Mouse (Mus musculus) heart, embryonic 10.5 days (tissue): ENCODE results near the gene Ston2. TPM values are rescaled to one million over a fixed set of nuclear protein-coding genes. Genes with fewer than 3 reads are reported as not detected.

Experiments
- DNase-seq: peaks from one replicate; pipeline ENCODE4 v3.0.0-alpha.2; 2017; ENCODE audit warnings: low spot score
- H3K27ac ChIP-seq: fragments of 300-500 bp; sonication (generic); 2 replicates; pipeline ENCODE4 v1.5.1; 2016; ENCODE audit warnings: mild to moderate bottlenecking
- H3K27me3 ChIP-seq: fragments of 300-500 bp; sonication (generic); 2 replicates; pipeline ENCODE4 v1.6.1; 2016; ENCODE audit warnings: mild to moderate bottlenecking; ENCODE audit not compliant: poor library complexity, insufficient read depth, severe bottlenecking
- H3K36me3 ChIP-seq: fragments of 300-500 bp; sonication (generic); 2 replicates; pipeline ENCODE4 v1.6.1; 2016; ENCODE audit warnings: mild to moderate bottlenecking, moderate library complexity
- H3K4me1 ChIP-seq: fragments of 300-500 bp; sonication (generic); 2 replicates; pipeline ENCODE4 v1.6.1; 2016; ENCODE audit warnings: mild to moderate bottlenecking
- H3K4me3 ChIP-seq: fragments of 300-500 bp; sonication (generic); 2 replicates; pipeline ENCODE4 v1.5.1; 2016; ENCODE audit warnings: mild to moderate bottlenecking, moderate library complexity
- H3K9me3 ChIP-seq: fragments of 300-500 bp; sonication (generic); 2 replicates; pipeline ENCODE4 v1.6.1; 2016; ENCODE audit warnings: mild to moderate bottlenecking, moderate library complexity
- WGBS: fragments of 180-500 bp; shearing (Covaris S2); methylation state at CpG from one replicate; pipeline ENCODE4 v1.1.7; 2016; 5-methylcytosine and 5-hydroxymethylcytosine counted together
- polyA plus RNA-seq: library from polyadenylated mRNA; unstranded; fragments of >200 nt; fragmentation: Nextera tagmentation; extraction: Ambion mirVana; gene quantifications from 2 replicates; pipeline ENCODE4 v1.2.1, GENCODE M21; 2016

Gene Ston2
- polyA plus RNA-seq, 1 experiment from 2014 or later: 8.6 TPM

- H3K9me3 ChIP-seq: no peaks in the 10 kb centered on the region
- H3K36me3 ChIP-seq: no peaks in the 10 kb centered on the region
- no peaks in the 10 kb centered on the region for H3K4me1 ChIP-seq
- no peaks in the 10 kb centered on the region for H3K27me3 ChIP-seq
- H3K27ac ChIP-seq: no peak overlapping the region
- DNase-seq: no peak
- no peak overlapping the region for H3K4me3 ChIP-seq
- 86% methylated on average over 12 of the region's 12 CpGs for WGBS
These were observed 127.4 kb downstream of the Ston2 start for GRCm38 (mm10) chr12:91660640-91661417.

- no peaks in the 10 kb centered on the region for H3K9me3 ChIP-seq
- no peaks in the 10 kb centered on the region for H3K4me1 ChIP-seq
- H3K36me3 ChIP-seq: no peaks in the 10 kb centered on the region
- H3K4me3 ChIP-seq: no peak overlapping the region
- 83% methylated on average over 3 of the region's 3 CpGs for WGBS
- no peak overlapping the region for H3K27ac ChIP-seq
- no peaks in the 10 kb centered on the region for H3K27me3 ChIP-seq
- DNase-seq: no peak
These were observed 133.6 kb downstream of the Ston2 start for GRCm38 (mm10) chr12:91654399-91655122.

GRCm38 (mm10) chr12:91648426-91648825 lies 139.8 kb downstream of the Ston2 start:
- peaks cover 14% of the 10 kb centered on the region for H3K4me1 ChIP-seq

DNA sequence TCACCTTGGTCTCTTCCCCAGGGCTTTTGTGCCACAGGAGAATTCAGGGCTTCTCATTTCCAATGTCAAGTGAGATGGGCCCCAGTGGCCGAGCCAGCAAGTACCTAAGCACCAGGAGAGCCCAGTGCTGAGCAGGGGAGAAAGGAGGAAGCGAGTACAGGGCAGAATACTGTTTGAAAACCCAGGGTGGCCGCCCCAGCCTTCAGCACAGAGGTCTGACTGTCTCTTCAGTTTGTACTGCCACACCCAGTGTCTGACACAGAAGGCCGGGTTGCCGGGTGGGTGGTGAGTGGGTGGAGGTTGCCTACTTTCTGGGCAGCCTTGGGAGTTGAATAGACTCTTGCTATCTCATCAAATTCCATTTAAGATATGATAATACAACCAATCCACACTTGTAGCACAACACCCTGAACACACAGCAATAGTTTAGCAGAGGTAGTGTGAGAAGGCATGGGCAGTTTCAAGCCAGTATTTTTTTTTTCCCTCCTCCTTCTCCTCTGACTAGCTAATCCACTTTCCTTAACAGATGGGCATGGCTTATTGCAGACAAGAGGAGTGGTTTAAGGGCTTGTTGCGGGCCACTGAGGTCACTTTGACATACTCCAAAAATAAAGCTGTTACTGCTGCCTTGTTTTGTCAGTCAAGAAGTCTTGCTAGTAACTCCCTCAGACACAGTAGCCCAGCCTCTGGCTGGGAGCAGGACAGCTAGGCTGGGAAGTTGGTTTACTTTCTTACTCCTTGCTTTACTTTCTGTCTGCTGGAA lies 142.6 kb downstream of the Ston2 start:
- Histone ChIP-seq H3K27me3 (no peaks in the 10 kb centered on the region), H3K4me3 (no peak overlapping the region), H3K9me3 (no peaks in the 10 kb centered on the region), H3K27ac (peak overlapping the region; percentile 47; the same call in 1 of the 2 replicates), H3K36me3 (peaks cover 15% of the 10 kb centered on the region; the same call in 1 of the 2 replicates), H3K4me1 (peaks cover 27% of the 10 kb centered on the region)
- no peak for DNase-seq
- 52% methylated on average over 6 of the region's 6 CpGs for WGBS

More at GRCm38 (mm10) chr12:91648426-91648825, 139.8 kb downstream of the Ston2 start:
- Histone ChIP-seq H3K27me3 (no peaks in the 10 kb centered on the region), H3K27ac (no peak overlapping the region), H3K9me3 (no peaks in the 10 kb centered on the region), H3K4me3 (no peak overlapping the region), H3K36me3 (peaks cover 15% of the 10 kb centered on the region; the same call in 1 of the 2 replicates)
- WGBS: 91% methylated on average over 17 of the region's 17 CpGs
- no peak for DNase-seq

DNA sequence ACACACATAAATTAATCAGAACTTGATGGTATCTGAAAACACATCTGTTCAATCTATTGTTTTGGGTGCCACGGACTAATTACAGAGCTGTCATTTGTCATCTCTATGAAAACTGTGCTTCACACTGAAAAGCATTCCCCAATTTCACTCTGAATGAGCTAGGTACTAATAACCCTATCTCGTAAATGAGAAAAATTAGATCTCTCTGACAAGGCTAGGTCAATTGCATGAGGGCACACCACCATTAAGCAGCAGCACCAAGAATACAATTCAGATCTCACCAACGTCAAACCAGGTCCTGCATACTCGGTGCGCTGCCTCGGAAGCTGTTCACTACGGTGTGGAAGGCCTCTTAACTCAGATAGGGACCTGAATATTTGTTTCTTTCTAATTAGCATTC lies 145.0 kb downstream of the Ston2 start:
- 93% methylated on average over 7 of the region's 7 CpGs for WGBS
- peaks cover 27% of the 10 kb centered on the region for H3K4me1 ChIP-seq
- H3K27ac ChIP-seq: no peak overlapping the region
- H3K9me3 ChIP-seq: no peaks in the 10 kb centered on the region
- no peaks in the 10 kb centered on the region for H3K27me3 ChIP-seq
- no peak overlapping the region for H3K4me3 ChIP-seq
- peaks cover 11% of the 10 kb centered on the region; the same call in 1 of the 2 replicates for H3K36me3 ChIP-seq
- no peak for DNase-seq

DNA sequence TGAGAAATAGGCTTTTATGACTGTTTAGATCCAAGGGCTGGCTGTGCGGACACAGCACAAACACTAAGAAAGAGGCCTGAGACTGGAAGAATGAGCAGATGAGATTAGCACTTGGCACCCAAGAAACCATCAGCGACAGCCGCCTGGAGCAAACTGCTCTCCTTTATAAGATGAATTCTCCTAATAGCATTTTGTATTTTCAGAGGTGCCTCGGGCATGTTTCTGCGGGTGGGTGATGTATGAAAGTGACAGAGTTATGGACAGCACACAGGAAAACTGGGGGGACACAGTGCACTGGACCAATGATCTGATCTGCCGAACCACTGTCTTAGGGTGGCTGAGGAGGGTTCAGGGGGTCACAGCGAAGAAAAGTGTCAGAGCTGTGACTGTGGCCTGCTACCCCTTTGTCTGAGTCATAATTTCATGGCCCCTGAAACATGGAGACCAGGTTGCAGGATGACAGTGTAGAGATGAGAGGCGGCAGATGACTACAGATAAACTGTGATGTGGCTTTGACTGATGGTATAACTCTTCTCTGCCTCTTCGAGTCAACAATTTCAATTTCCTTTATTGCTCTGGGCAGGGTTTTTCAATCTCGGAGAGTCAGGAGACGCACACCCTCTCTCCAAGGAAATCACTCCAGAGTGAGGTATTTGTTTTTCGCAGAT lies 145.6 kb downstream of the Ston2 start:
- Histone ChIP-seq H3K4me3 (no peak overlapping the region), H3K27me3 (no peaks in the 10 kb centered on the region), H3K36me3 (peaks cover 4% of the 10 kb centered on the region; the same call in 1 of the 2 replicates), H3K9me3 (no peaks in the 10 kb centered on the region), H3K4me1 (peaks cover 27% of the 10 kb centered on the region), H3K27ac (no peak overlapping the region; the same call in 1 of the 2 replicates)
- 90% methylated on average over 12 of the region's 12 CpGs for WGBS
- DNase-seq: no peak

DNA sequence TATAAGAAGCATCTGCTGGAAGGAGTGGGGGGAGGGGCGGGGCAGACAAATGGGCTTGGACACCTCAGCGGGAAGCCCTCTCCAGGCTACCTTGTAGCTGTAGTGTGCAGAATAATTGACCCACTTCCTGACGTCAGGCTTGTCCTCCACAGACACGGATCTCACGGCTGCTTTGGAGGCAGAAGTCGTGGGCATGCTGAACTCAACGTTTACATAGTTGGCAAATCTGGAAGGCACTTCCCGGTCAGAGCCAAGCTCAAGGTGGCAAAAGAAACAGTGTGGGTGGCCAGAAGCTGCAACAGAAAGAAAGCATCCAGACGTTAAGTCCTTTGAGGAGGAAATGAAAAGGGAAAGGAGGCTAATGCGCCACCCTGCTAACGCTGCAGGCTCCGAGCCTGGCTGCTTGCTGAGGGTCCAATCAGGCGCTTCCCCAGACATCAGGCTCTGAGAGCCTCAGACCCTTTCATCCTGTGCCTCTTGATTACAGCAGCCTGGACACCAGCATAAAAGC lies 146.5 kb downstream of the Ston2 start:
- no peak for DNase-seq
- no peak overlapping the region; the same call in 1 of the 2 replicates for H3K27ac ChIP-seq
- H3K4me1 ChIP-seq: peaks cover 27% of the 10 kb centered on the region
- no peaks in the 10 kb centered on the region for H3K36me3 ChIP-seq
- H3K9me3 ChIP-seq: no peaks in the 10 kb centered on the region
- H3K4me3 ChIP-seq: peak overlapping the region; percentile 50
- no peaks in the 10 kb centered on the region for H3K27me3 ChIP-seq
- 12% methylated on average over 13 of the region's 13 CpGs for WGBS

DNA sequence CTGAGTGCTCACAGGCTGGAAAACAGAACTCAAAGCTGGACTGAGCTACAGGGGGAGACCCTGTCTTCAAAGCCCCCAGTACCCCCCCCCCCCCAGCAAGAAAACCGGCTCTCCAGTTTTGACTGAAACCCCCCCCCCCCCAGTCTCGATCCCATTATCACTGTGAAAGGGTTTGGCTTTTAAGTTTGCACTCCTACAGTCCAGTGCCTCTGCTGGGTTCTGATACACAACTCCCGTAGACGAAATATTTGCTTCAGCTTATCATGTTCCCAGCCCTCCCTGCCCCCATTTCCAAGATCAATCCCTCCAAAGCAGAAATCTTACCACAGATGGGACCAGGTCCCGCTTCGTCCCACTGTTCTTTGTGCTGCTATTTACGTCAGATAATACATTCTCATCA lies 147.1 kb downstream of the Ston2 start:
- H3K4me1 ChIP-seq: peaks cover 22% of the 10 kb centered on the region
- no peak overlapping the region for H3K27ac ChIP-seq
- peak overlapping the region; percentile 50 for H3K4me3 ChIP-seq
- no peaks in the 10 kb centered on the region for H3K27me3 ChIP-seq
- WGBS: 45% methylated on average over 7 of the region's 7 CpGs
- DNase-seq: no peak
- no peaks in the 10 kb centered on the region for H3K9me3 ChIP-seq
- H3K36me3 ChIP-seq: no peaks in the 10 kb centered on the region

GRCm38 (mm10) chr12:91640712-91641111 lies 147.5 kb downstream of the Ston2 start:
- H3K4me1 ChIP-seq: peaks cover 18% of the 10 kb centered on the region
- H3K36me3 ChIP-seq: no peaks in the 10 kb centered on the region
- WGBS: 44% methylated on average over 7 of the region's 7 CpGs
- no peak overlapping the region for H3K27ac ChIP-seq
- peak overlapping the region; percentile 50; the same call in 1 of the 2 replicates for H3K4me3 ChIP-seq
- no peak for DNase-seq
- H3K27me3 ChIP-seq: no peaks in the 10 kb centered on the region
- no peaks in the 10 kb centered on the region for H3K9me3 ChIP-seq

DNA sequence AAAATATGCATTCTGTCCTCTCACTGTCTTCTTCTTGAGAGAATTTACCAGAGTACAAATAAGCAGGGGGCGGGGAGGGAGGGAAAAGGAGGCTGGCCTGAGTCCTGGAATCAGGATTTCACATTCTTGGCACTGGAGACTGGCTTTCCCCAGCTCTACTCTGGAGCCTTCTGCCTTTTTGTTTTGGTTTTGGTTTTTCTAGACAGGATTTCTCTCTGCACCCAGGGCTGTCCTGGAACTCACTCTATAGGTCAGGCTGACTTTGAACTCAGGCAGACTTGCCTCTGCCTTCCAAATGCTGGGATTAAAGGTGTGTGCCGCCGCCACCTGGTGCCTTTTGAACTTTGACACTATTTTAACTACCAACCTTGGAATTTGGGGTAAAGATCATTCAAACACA lies 149.8 kb downstream of the Ston2 start:
- DNase-seq: no peak
- no peaks in the 10 kb centered on the region for H3K9me3 ChIP-seq
- no peaks in the 10 kb centered on the region for H3K36me3 ChIP-seq
- H3K4me1 ChIP-seq: peaks cover 12% of the 10 kb centered on the region; the same call in 1 of the 2 replicates
- 79% methylated on average over 3 of the region's 3 CpGs for WGBS
- H3K27ac ChIP-seq: no peak overlapping the region
- no peak overlapping the region for H3K4me3 ChIP-seq
- H3K27me3 ChIP-seq: no peaks in the 10 kb centered on the region

DNA sequence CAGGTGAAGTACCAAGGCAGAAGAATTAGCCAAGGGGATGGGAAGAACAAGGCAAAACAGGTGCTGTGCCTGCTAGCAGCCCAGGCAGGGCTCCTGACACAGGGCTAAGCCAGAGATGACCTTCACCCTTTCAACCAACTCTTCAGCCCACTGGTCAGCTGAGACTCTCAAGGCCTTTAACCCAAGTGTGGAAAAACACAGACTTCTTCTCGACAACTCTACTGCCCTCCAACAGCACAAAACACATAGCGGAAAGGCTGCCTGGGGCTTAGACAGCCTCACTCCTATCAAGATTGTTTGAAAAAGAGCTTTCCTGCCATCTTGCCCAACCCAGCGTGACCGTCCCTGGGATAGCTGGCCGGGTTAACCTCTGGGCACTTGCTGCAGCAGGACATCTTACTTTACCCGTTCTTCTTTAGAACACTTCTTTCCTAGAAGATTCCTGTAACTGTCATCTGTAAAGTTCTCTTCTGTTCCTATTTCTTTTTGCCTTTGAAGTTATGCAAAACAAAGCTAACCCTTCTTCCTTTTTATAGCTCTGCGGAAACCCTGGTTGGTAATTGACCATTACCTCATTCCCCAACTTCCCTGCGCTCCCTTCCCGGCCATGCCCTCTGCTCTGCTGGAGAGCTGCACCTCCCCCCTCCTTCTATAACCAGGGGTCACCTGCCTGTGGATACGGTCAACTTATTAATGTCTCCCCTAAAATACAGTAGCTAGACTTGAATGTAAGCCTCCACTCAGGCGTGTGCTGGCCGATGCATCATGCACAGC lies 150.9 kb downstream of the Ston2 start:
- Histone ChIP-seq H3K9me3 (no peaks in the 10 kb centered on the region), H3K4me3 (no peak overlapping the region), H3K27me3 (no peaks in the 10 kb centered on the region), H3K27ac (no peak overlapping the region), H3K4me1 (peaks cover 12% of the 10 kb centered on the region; the same call in 1 of the 2 replicates), H3K36me3 (no peaks in the 10 kb centered on the region)
- whole genome bisulfite sequencing: 85% methylated on average over 12 of the region's 12 CpGs
- no peak for DNase-seq
